ENCODE assay signal across 24 mouse cellular contexts in genomic region chr1:65847005-65847404, GRCm38 (mm10).
DNase-seq lines count a peak whose midpoint lies in the region; ATAC-seq lines count a peak whose summit lies in the region.
"Had no signal": no experiment of that assay in that cellular context is flagged by ENCODE, and none has a peak within 500 bp of the region (broad histone marks: within the 10 kb centered on the region; RNA-seq: fewer than 3 reads in every experiment).

No protein-coding gene starts in this region.

- no peaks in the 10 kb centered on the region for H3K27me3 ChIP-seq in heart, embryonic 12.5 days (replicated peaks)
- H3K27me3 ChIP-seq: forebrain, embryonic 15.5 days; hindbrain, embryonic 13.5 days; limb, embryonic 13.5 days; liver, embryonic 12.5 days; neural tube, embryonic 15.5 days had no signal

- no peak overlapping the region for H3K4me2 ChIP-seq in heart, embryonic 12.5 days
- H3K4me2 ChIP-seq: forebrain, embryonic 15.5 days; hindbrain, embryonic 13.5 days; limb, embryonic 13.5 days; liver, embryonic 12.5 days; neural tube, embryonic 15.5 days had no signal

- ATAC-seq in heart, embryonic 12.5 days (ENCODE audit: insufficient number of reproducible peaks, low FRiP score) = 0 out of 2 replicates have a peak, but pooled peaks have one; percentile 48
- ATAC-seq: forebrain, embryonic 15.5 days; liver, embryonic 12.5 days; midbrain, embryonic 16.5 days had no signal

- intact Hi-C loops in heart, postnatal 14 days (cut with DNase I) = no loop called here
- intact Hi-C loops in heart, postnatal 10 days (cut with DNase I) = no loop called here

- no peak overlapping the region for H3K4me3 ChIP-seq in heart, embryonic 12.5 days
- H3K4me3 ChIP-seq: forebrain, embryonic 15.5 days; hindbrain, embryonic 13.5 days; limb, embryonic 13.5 days; liver, embryonic 12.5 days; midbrain, embryonic 10.5 days; neural tube, embryonic 15.5 days had no signal

- WGBS in heart, embryonic 12.5 days = 30% methylated on average over 2 of the region's 2 CpGs

- H3K9ac ChIP-seq in heart, embryonic 12.5 days = no peak overlapping the region
- H3K9ac ChIP-seq: forebrain, embryonic 15.5 days; hindbrain, embryonic 13.5 days; limb, embryonic 13.5 days; liver, embryonic 12.5 days; neural tube, embryonic 15.5 days had no signal

- H3K27ac ChIP-seq in heart, embryonic 12.5 days (ENCODE audit: poor library complexity, severe bottlenecking) = no peak overlapping the region; the same call in 1 of the 2 replicates
- H3K27ac ChIP-seq: forebrain, embryonic 15.5 days; hindbrain, embryonic 13.5 days; limb, embryonic 13.5 days; liver, embryonic 12.5 days; midbrain, embryonic 10.5 days; neural tube, embryonic 15.5 days had no signal

- no peaks in the 10 kb centered on the region for H3K36me3 ChIP-seq in heart, embryonic 12.5 days
- H3K36me3 ChIP-seq: forebrain, embryonic 15.5 days; hindbrain, embryonic 13.5 days; limb, embryonic 13.5 days; liver, embryonic 12.5 days; midbrain, embryonic 10.5 days; neural tube, embryonic 15.5 days had no signal

- H3K9me3 ChIP-seq in heart, embryonic 12.5 days (replicated peaks) = no peaks in the 10 kb centered on the region
- H3K9me3 ChIP-seq: forebrain, embryonic 15.5 days; hindbrain, embryonic 13.5 days; limb, embryonic 13.5 days; liver, embryonic 12.5 days; midbrain, embryonic 10.5 days; neural tube, embryonic 15.5 days had no signal

- no peak for DNase-seq in heart, postnatal 14 days
- DNase-seq in brain, adult 2 months (ENCODE audit: low read depth, low spot score) = peak; percentile 17
- DNase-seq in heart, postnatal 10 days = peak; percentile 27 to 35
- no peak for DNase-seq in thymus, postnatal 0 days (ENCODE audit: low spot score)
- DNase-seq in gastrocnemius, adult 18-20 months (ENCODE audit: low spot score) = no peak
- DNase-seq in thymus, postnatal 10 days (ENCODE audit: low spot score in 2 of 2) = no peak
- DNase-seq: adrenal gland, postnatal 25 days; cerebellum, adult 11-12 months; cerebellum, postnatal 14 days; gastrocnemius, postnatal 10 days; kidney, adult 11 months; kidney, postnatal 4 days; lung, adult 18-20 months; lung, postnatal 10 days; right cerebral cortex, adult 18-20 months; thymus, postnatal 14 days had no signal

- H3K4me1 ChIP-seq in heart, embryonic 12.5 days (replicated peaks) = no peaks in the 10 kb centered on the region
- H3K4me1 ChIP-seq: forebrain, embryonic 15.5 days; hindbrain, embryonic 13.5 days; limb, embryonic 13.5 days; liver, embryonic 12.5 days; midbrain, embryonic 10.5 days; neural tube, embryonic 15.5 days had no signal

Comparison
In these comparisons a context has a peak if more than half of its experiments do, and no peak if none do; other contexts are left out.
1. DNase-seq: peak in brain, adult 2 months (single experiment) and heart, postnatal 10 days (2 of 2); none in heart, postnatal 14 days (0 of 2), thymus, postnatal 0 days (single experiment), gastrocnemius, adult 18-20 months (single experiment) and thymus, postnatal 10 days (0 of 2).